ENCODE assay signal across 8 mouse cellular contexts in the genomic region with DNA sequence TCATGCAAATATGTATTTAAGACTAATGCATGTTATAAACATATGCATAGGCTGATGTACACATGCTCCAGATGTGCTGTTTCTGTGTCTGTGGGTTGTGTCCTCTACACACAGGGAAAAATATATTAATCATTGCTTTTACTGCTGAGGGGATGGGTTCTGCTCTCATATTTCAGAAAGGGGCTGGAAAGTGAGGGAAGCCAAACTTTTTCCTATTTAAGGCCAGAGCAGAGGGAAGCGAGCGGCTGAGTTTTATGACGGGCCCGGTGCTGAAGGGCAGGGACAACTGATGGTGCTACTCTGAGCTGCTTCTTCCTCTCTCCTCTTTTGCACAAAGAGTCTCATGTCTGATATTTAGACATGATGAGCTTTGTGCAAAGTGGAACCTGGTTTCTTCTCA. TPM values are rescaled to one million over a fixed set of nuclear protein-coding genes. Genes with fewer than 3 reads are reported as not detected.
A peak's percentile ranks its signal among the peaks of the same experiment; 100 is the strongest.
DNase-seq lines count a peak whose midpoint lies in the region; ATAC-seq and TF ChIP-seq lines count a peak whose summit lies in the region.

A gene (plus strand): TSS at position 151 of the 400 bp plus-strand sequence.

- peak within 1 kb of the TSS; percentile 97 for H3K27ac ChIP-seq in embryonic facial prominence, embryonic 14.5 days (replicated peaks; ENCODE audit: low read depth, low read length)
- peak within 1 kb of the TSS; percentile 89 for H3K27ac ChIP-seq in heart, embryonic 13.5 days (replicated peaks)
- peak within 1 kb of the TSS; percentile 90 for H3K27ac ChIP-seq in kidney, embryonic 16.5 days (ENCODE audit: low read length)
- peak within 1 kb of the TSS; percentile 87 for H3K27ac ChIP-seq in stomach, postnatal 0 days (replicated peaks)

- TF ChIP-seq EP300 in stomach, postnatal 0 days (optimal IDR thresholded peaks at IDR 0.05): no peak

- H3K9me3 ChIP-seq in embryonic facial prominence, embryonic 14.5 days (ENCODE audit: control insufficient read depth, low read length): no peaks in the 10 kb centered on the region
- no peaks in the 10 kb centered on the region for H3K9me3 ChIP-seq in heart, embryonic 13.5 days
- no peaks in the 10 kb centered on the region for H3K9me3 ChIP-seq in kidney, embryonic 16.5 days (ENCODE audit: low read length)
- no peaks in the 10 kb centered on the region for H3K9me3 ChIP-seq in stomach, postnatal 0 days (ENCODE audit: control insufficient read depth, low read length)

- peak within 1 kb of the TSS; percentile 64 for H3K4me2 ChIP-seq in embryonic facial prominence, embryonic 14.5 days (ENCODE audit: low read depth, low read length)
- H3K4me2 ChIP-seq in heart, embryonic 13.5 days: peak within 1 kb of the TSS; percentile 65
- 0 out of 2 replicates have a peak within 1 kb of the TSS, but pooled peaks have one; percentile 16 for H3K4me2 ChIP-seq in kidney, embryonic 16.5 days (replicated peaks; ENCODE audit: low read depth, low read length)
- H3K4me2 ChIP-seq in stomach, postnatal 0 days (replicated peaks; ENCODE audit: low read depth): peak within 1 kb of the TSS; percentile 39

- DNase-seq in adrenal gland, adult 2 months: peak; percentile 6
- DNase-seq in embryonic facial prominence, embryonic 14.5 days (ENCODE audit: low spot score): peak; percentile 89
- peak; percentile 54 for DNase-seq in lung, postnatal 14 days
- peak; percentile 21 for DNase-seq in stomach, postnatal 0 days (ENCODE audit: low spot score)
- no peak for DNase-seq in right cerebral cortex, postnatal 25 days

- WGBS in embryonic facial prominence, embryonic 14.5 days: 22% methylated on average over 4 of the region's 4 CpGs
- 49% methylated on average over 4 of the region's 4 CpGs for WGBS in heart, embryonic 13.5 days
- WGBS in kidney, embryonic 16.5 days: 25% methylated on average over 4 of the region's 4 CpGs
- WGBS in stomach, postnatal 0 days: 53% methylated on average over 4 of the region's 4 CpGs

- no peak for TF ChIP-seq CTCF in stomach, postnatal 0 days (IDR thresholded peaks at IDR 0.05; ENCODE audit: low read depth)

- H3K36me3 ChIP-seq in embryonic facial prominence, embryonic 14.5 days (ENCODE audit: control insufficient read depth, insufficient read depth, low read length): 0 out of 2 replicates have a peak, but pooled peaks cover 2% of the 10 kb centered on the region
- no peaks in the 10 kb centered on the region for H3K36me3 ChIP-seq in heart, embryonic 13.5 days
- 0 out of 2 replicates have a peak, but pooled peaks cover 2% of the 10 kb centered on the region for H3K36me3 ChIP-seq in kidney, embryonic 16.5 days (ENCODE audit: insufficient read depth, low read length)
- H3K36me3 ChIP-seq in stomach, postnatal 0 days (ENCODE audit: control insufficient read depth, insufficient read depth, low read length): no peaks in the 10 kb centered on the region

- H3K9ac ChIP-seq in embryonic facial prominence, embryonic 14.5 days (ENCODE audit: low read depth, low read length): peak within 1 kb of the TSS; percentile 83
- H3K9ac ChIP-seq in heart, embryonic 13.5 days: peak within 1 kb of the TSS; percentile 79
- peak within 1 kb of the TSS; percentile 68 for H3K9ac ChIP-seq in kidney, embryonic 16.5 days (replicated peaks; ENCODE audit: low read length)
- peak within 1 kb of the TSS; percentile 68 for H3K9ac ChIP-seq in stomach, postnatal 0 days (ENCODE audit: low read length)

- ATAC-seq in embryonic facial prominence, embryonic 14.5 days (ENCODE audit: low read depth): peak; percentile 79
- no peak for ATAC-seq in heart, embryonic 13.5 days (ENCODE audit: extremely low read depth, insufficient number of reproducible peaks, low FRiP score, low TSS enrichment)
- peak; percentile 88 for ATAC-seq in kidney, embryonic 16.5 days (ENCODE audit: low FRiP score, low TSS enrichment)
- peak; percentile 81; the same call in 1 of the 2 replicates for ATAC-seq in stomach, postnatal 0 days (ENCODE audit: low FRiP score, low TSS enrichment)
- no peak for ATAC-seq in inflammation-experienced regulatory T-cells, adult 6 months

- H3K4me1 ChIP-seq in embryonic facial prominence, embryonic 14.5 days (ENCODE audit: control insufficient read depth, insufficient read depth, low read length): peaks cover 2% of the 10 kb centered on the region; the same call in 1 of the 2 replicates
- H3K4me1 ChIP-seq in heart, embryonic 13.5 days: 0 out of 2 replicates have a peak, but pooled peaks cover 6% of the 10 kb centered on the region
- H3K4me1 ChIP-seq in kidney, embryonic 16.5 days (ENCODE audit: insufficient read depth, low read length): no peaks in the 10 kb centered on the region
- no peaks in the 10 kb centered on the region for H3K4me1 ChIP-seq in stomach, postnatal 0 days (replicated peaks; ENCODE audit: control insufficient read depth, insufficient read depth)

- H3K4me3 ChIP-seq in embryonic facial prominence, embryonic 14.5 days (ENCODE audit: low read depth, low read length): peak within 1 kb of the TSS; percentile 56
- H3K4me3 ChIP-seq in heart, embryonic 13.5 days: peak within 1 kb of the TSS; percentile 50
- H3K4me3 ChIP-seq in kidney, embryonic 16.5 days (ENCODE audit: low read length): peak within 1 kb of the TSS; percentile 53
- H3K4me3 ChIP-seq in stomach, postnatal 0 days (ENCODE audit: low read depth, low read length): peak within 1 kb of the TSS; percentile 51

- no peaks in the 10 kb centered on the region for H3K27me3 ChIP-seq in embryonic facial prominence, embryonic 14.5 days (replicated peaks; ENCODE audit: control insufficient read depth, insufficient read depth, low read length)
- no peaks in the 10 kb centered on the region for H3K27me3 ChIP-seq in heart, embryonic 13.5 days (replicated peaks)
- H3K27me3 ChIP-seq in kidney, embryonic 16.5 days (ENCODE audit: insufficient read depth, low read length): no peaks in the 10 kb centered on the region
- H3K27me3 ChIP-seq in stomach, postnatal 0 days (ENCODE audit: control insufficient read depth, insufficient read depth, low read length): no peaks in the 10 kb centered on the region

RNA-seq across cellular contexts. Expression of the gene that starts here (rescaled TPM):
- 100 to 1,000 TPM in 1 of 2 experiments, 10 to 100 TPM in 1; 72.7 to 156 TPM for total RNA-seq in adrenal gland, adult 2 months (2021)
- 13.0 and 15.8 TPM in 2 replicates for polyA plus RNA-seq in adrenal gland, adult 2 months (2012; rRNA removed)
- polyA plus RNA-seq in embryonic facial prominence, embryonic 14.5 days (2014; fragmentation: Nextera tagmentation; extraction: Ambion mirVana): 3,558 and 3,663 TPM in 2 replicates
- 650 and 772 TPM in 2 replicates for polyA plus RNA-seq in heart, embryonic 13.5 days (2015; fragmentation: Nextera tagmentation; extraction: Ambion mirVana)
- 1,118 and 1,232 TPM in 2 replicates for polyA plus RNA-seq in kidney, embryonic 16.5 days (2015; fragmentation: Nextera tagmentation; extraction: Ambion mirVana)
- 1,202 and 1,254 TPM in 2 replicates for polyA plus RNA-seq in stomach, postnatal 0 days (2015; fragmentation: Nextera tagmentation; extraction: Ambion mirVana)
- polyA plus RNA-seq in inflammation-experienced regulatory T-cells, adult 6 months (2017; shearing (Covaris generic)): not detected

Comparison
In these comparisons a context has a peak if more than half of its experiments do, and no peak if none do; other contexts are left out.
1. RNA of the gene that starts here (polyA plus RNA-seq): 3,558 to 3,663 TPM in embryonic facial prominence, embryonic 14.5 days, 1,118 to 1,232 TPM in kidney, embryonic 16.5 days, 1,202 to 1,254 TPM in stomach, postnatal 0 days and 650 to 772 TPM in heart, embryonic 13.5 days; 13.0 to 15.8 TPM in adrenal gland, adult 2 months and not detected in inflammation-experienced regulatory T-cells, adult 6 months; every median in the first group is over 10 times any median in the second.
2. ATAC-seq: peak in embryonic facial prominence, embryonic 14.5 days (single experiment), kidney, embryonic 16.5 days (single experiment) and stomach, postnatal 0 days (single experiment); none in heart, embryonic 13.5 days (single experiment) and inflammation-experienced regulatory T-cells, adult 6 months (single experiment).
3. Peak in every context shown above with its lines, with median percentiles within 50 percentile points of each other: H3K27ac ChIP-seq, H3K4me2 ChIP-seq, H3K4me3 ChIP-seq and H3K9ac ChIP-seq.